Comparison of ENCODE assay signal across 23 mouse cellular contexts in the genomic region with DNA sequence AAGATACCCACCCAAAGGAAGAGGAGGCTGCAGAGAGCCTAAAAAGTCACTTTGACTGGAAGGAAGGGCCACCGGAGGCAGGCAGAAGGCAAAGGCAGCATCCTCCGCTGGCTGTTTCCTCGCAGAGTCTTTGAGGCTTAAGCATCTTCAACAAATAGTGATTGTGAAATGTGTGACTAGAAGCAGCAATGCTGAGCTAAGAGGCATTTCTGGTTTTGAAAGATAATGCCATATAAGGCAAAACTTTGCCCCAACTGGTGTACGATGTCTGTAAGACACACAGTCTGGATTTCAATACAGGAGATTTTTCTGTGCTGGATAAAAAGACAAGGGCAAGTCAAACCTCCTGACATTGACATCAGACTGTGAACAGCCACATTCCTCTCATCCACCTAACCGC. TPM values are rescaled to one million over a fixed set of nuclear protein-coding genes. Genes with fewer than 3 reads are reported as not detected.
A peak's percentile ranks its signal among the peaks of the same experiment; 100 is the strongest.
DNase-seq lines count a peak whose midpoint lies in the region; ATAC-seq and TF ChIP-seq lines count a peak whose summit lies in the region.
"Had no signal": no experiment of that assay in that cellular context is flagged by ENCODE, and none has a peak within 500 bp of the region (broad histone marks: within the 10 kb centered on the region; RNA-seq: fewer than 3 reads in every experiment).

No protein-coding gene starts in this region.

- H3K9me3 ChIP-seq in midbrain, embryonic 12.5 days, result no peaks in the 10 kb centered on the region
- no peaks in the 10 kb centered on the region for H3K9me3 ChIP-seq in midbrain, embryonic 15.5 days
- H3K9me3 ChIP-seq in hindbrain, embryonic 16.5 days (ENCODE audit: control insufficient read depth, low read length), result no peaks in the 10 kb centered on the region
- H3K9me3 ChIP-seq: embryonic facial prominence, embryonic 13.5 days; heart, embryonic 13.5 days; hindbrain, embryonic 13.5 days; intestine, embryonic 15.5 days; neural tube, embryonic 15.5 days had no signal

- no peak overlapping the region for H3K4me3 ChIP-seq in midbrain, embryonic 12.5 days
- H3K4me3 ChIP-seq in midbrain, embryonic 15.5 days, result no peak overlapping the region
- no peak overlapping the region for H3K4me3 ChIP-seq in layer of hippocampus, adult 2 months
- no peak overlapping the region for H3K4me3 ChIP-seq in hindbrain, embryonic 16.5 days (ENCODE audit: low read length)
- H3K4me3 ChIP-seq: embryonic facial prominence, embryonic 13.5 days; heart, embryonic 13.5 days; hindbrain, embryonic 13.5 days; intestine, embryonic 15.5 days; neural tube, embryonic 15.5 days had no signal

- no peak overlapping the region for H3K9ac ChIP-seq in midbrain, embryonic 12.5 days (replicated peaks)
- no peak overlapping the region for H3K9ac ChIP-seq in midbrain, embryonic 15.5 days
- H3K9ac ChIP-seq in hindbrain, embryonic 16.5 days (ENCODE audit: low read depth, low read length), result no peak overlapping the region
- H3K9ac ChIP-seq: embryonic facial prominence, embryonic 13.5 days; heart, embryonic 13.5 days; hindbrain, embryonic 13.5 days; intestine, embryonic 15.5 days; neural tube, embryonic 15.5 days had no signal

- H3K4me1 ChIP-seq in midbrain, embryonic 12.5 days, result peaks cover 15% of the 10 kb centered on the region
- H3K4me1 ChIP-seq in midbrain, embryonic 15.5 days, result no peaks in the 10 kb centered on the region; the same call in 1 of the 2 replicates
- H3K4me1 ChIP-seq in hindbrain, embryonic 16.5 days (ENCODE audit: control insufficient read depth, insufficient read depth, low read depth, low read length), result no peaks in the 10 kb centered on the region

- no peak for TF ChIP-seq CTCF in layer of hippocampus, adult 2 months (conservative IDR thresholded peaks at IDR 0.05)

- no peaks in the 10 kb centered on the region for H3K36me3 ChIP-seq in midbrain, embryonic 12.5 days
- H3K36me3 ChIP-seq in midbrain, embryonic 15.5 days (replicated peaks), result no peaks in the 10 kb centered on the region
- no peaks in the 10 kb centered on the region for H3K36me3 ChIP-seq in hindbrain, embryonic 16.5 days (ENCODE audit: control insufficient read depth, insufficient read depth, low read length)
- H3K36me3 ChIP-seq: embryonic facial prominence, embryonic 13.5 days; heart, embryonic 13.5 days; hindbrain, embryonic 13.5 days; intestine, embryonic 15.5 days; neural tube, embryonic 15.5 days had no signal

- 82% methylated on average over 5 of the region's 5 CpGs for WGBS in midbrain, embryonic 12.5 days
- 82% methylated on average over 5 of the region's 5 CpGs for WGBS in midbrain, embryonic 15.5 days
- WGBS in hindbrain, embryonic 16.5 days, result 85% methylated on average over 5 of the region's 5 CpGs

- DNase-seq in frontal cortex, postnatal 10 days (ENCODE audit: low spot score in 2 of 2), result no peak
- no peak for DNase-seq in layer of hippocampus, adult 2 months (ENCODE audit: low spot score in 2 of 2)
- DNase-seq in ovary, postnatal 36 days (ENCODE audit: low spot score), result no peak
- DNase-seq: cerebellum, adult 9-10 months; gastrocnemius, postnatal 10 days; heart, adult 18-20 months; layer of hippocampus, postnatal 36 days; liver; midbrain, embryonic 14.5 days; thymus, adult 18-20 months; thymus, postnatal 4 days had no signal

- no peaks in the 10 kb centered on the region for H3K27me3 ChIP-seq in midbrain, embryonic 12.5 days
- no peaks in the 10 kb centered on the region for H3K27me3 ChIP-seq in midbrain, embryonic 15.5 days (replicated peaks)
- H3K27me3 ChIP-seq in hindbrain, embryonic 16.5 days (replicated peaks; ENCODE audit: control insufficient read depth, insufficient read depth, low read length), result no peaks in the 10 kb centered on the region
- H3K27me3 ChIP-seq: CH12.LX; embryonic facial prominence, embryonic 13.5 days; heart, embryonic 13.5 days; intestine, embryonic 15.5 days had no signal

- H3K4me2 ChIP-seq in midbrain, embryonic 12.5 days (replicated peaks), result no peak overlapping the region
- H3K4me2 ChIP-seq in midbrain, embryonic 15.5 days, result no peak overlapping the region
- H3K4me2 ChIP-seq in hindbrain, embryonic 16.5 days (ENCODE audit: low read length), result no peak overlapping the region
- H3K4me2 ChIP-seq: embryonic facial prominence, embryonic 13.5 days; heart, embryonic 13.5 days; hindbrain, embryonic 13.5 days; intestine, embryonic 15.5 days; neural tube, embryonic 15.5 days had no signal

- peak; percentile 38 for ATAC-seq in frontal cortex, adult (ENCODE audit: low TSS enrichment)
- no peak for ATAC-seq in midbrain, embryonic 12.5 days (ENCODE audit: low FRiP score, low read depth)
- no peak for ATAC-seq in midbrain, embryonic 15.5 days (replicated peaks)
- peak; percentile 63 for ATAC-seq in megakaryocyte progenitor cell, adult 5-6 weeks (replicated peaks; ENCODE audit: poor library complexity)
- ATAC-seq in hindbrain, embryonic 16.5 days, result no peak
- ATAC-seq: intestine, embryonic 15.5 days had no signal

- 0 out of 2 replicates have a peak overlapping the region, but pooled peaks have one; percentile 39 for H3K27ac ChIP-seq in midbrain, embryonic 12.5 days (replicated peaks)
- H3K27ac ChIP-seq in midbrain, embryonic 15.5 days, result no peak overlapping the region
- H3K27ac ChIP-seq in layer of hippocampus, adult 2 months, result no peak overlapping the region
- H3K27ac ChIP-seq in hindbrain, embryonic 16.5 days (ENCODE audit: low read depth, low read length), result no peak overlapping the region
- H3K27ac ChIP-seq: embryonic facial prominence, embryonic 13.5 days; heart, embryonic 13.5 days; hindbrain, embryonic 13.5 days; intestine, embryonic 15.5 days; kidney, postnatal 0 days; neural tube, embryonic 15.5 days had no signal

RNA-seq across cellular contexts. Expression of gene Foxp1, which starts 51.6 kb away (rescaled TPM):
- 91.7 and 96.6 TPM in 2 replicates for polyA plus RNA-seq in midbrain, embryonic 12.5 days (2016; fragmentation: Nextera tagmentation; extraction: Ambion mirVana)
- polyA plus RNA-seq in midbrain, embryonic 15.5 days (2015; fragmentation: Nextera tagmentation; extraction: Ambion mirVana), result 84.1 and 85.2 TPM in 2 replicates
- 72.1 and 97.3 TPM in 2 replicates for total RNA-seq in megakaryocyte progenitor cell, adult 5-6 weeks (2015)
- 49.5 and 50.1 TPM in 2 replicates for total RNA-seq in megakaryocyte progenitor cell, adult 5-6 weeks (2017)
- 10 to 100 TPM; 88.5 to 93.5 TPM for total RNA-seq in layer of hippocampus, adult 2 months (2021)
- 47.8 and 63.7 TPM in 2 replicates for polyA plus RNA-seq in hindbrain, embryonic 16.5 days (2015; fragmentation: Nextera tagmentation; extraction: Ambion mirVana)

Comparison
In these comparisons a context has a peak if more than half of its experiments do, and no peak if none do; other contexts are left out.
1. ATAC-seq: peak in frontal cortex, adult (single experiment) and megakaryocyte progenitor cell, adult 5-6 weeks (single experiment); none in midbrain, embryonic 12.5 days (single experiment), midbrain, embryonic 15.5 days (single experiment) and hindbrain, embryonic 16.5 days (single experiment).